Mouse (Mus musculus) large intestine, adult 2 months (tissue): Measurements from ENCODE around the gene Snx19. TPM values are rescaled to one million over a fixed set of nuclear protein-coding genes. Genes with fewer than 3 reads are reported as not detected.

ENCODE experiments used
- DNase-seq: peaks from one replicate; pipeline ENCODE4 v3.0.0-alpha.2; 2012; ENCODE audit warnings: low read depth, low spot score
- WGBS: fragments of 180-500 bp; shearing (Covaris S2); methylation state at CpG from one replicate; pipeline ENCODE4 v1.1.7; 2018; 5-methylcytosine and 5-hydroxymethylcytosine counted together
- polyA plus RNA-seq: library from polyadenylated mRNA; depleted of rRNA; stranded (reverse); fragments of >200 nt; gene quantifications from 2 replicates; pipeline ENCODE4 v1.2.3, GENCODE M21; 2012

Snx19 gene
- polyA plus RNA-seq, 1 experiment = 9.8 TPM

DNA sequence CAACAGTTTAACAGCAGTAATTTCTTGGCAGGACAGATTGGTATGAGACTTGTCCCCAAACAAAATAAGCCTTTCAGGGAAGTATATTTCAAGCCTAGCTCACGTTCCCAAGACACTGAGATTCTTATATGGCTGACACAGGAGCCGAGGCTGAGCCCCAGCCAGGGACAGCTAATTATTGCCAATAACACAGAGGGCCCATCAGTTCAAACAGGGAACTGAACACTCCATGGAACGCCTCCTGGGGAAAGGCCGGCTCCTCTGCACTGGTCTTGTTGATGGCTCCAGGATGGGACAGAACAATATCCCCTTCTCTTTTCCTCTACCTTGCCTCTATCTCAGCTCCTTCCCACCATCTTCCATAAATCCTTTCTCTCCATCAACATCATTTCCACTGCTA, 53.1 kb downstream of the Snx19 start:
- 41% methylated on average over 4 of the region's 4 CpGs for WGBS
- no peak for DNase-seq

DNA sequence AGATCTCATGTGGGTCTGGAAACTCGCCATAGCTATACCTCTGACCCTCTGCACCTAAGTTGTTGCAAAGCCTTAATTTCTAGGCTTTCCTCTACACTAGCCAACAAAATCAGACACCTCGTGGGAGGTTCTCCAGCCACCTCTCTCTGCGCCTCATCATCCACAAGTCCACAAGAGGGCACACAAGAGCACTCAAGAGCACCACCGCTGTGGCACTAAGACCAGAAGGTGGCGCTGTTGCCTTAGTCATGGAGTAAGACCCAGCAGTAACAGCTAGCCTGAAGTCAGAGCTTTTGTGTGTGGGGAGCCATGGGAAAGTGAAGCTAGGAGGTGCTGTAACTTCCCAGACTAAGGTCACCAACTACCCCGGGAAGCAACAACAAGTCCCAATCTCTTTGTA, 53.6 kb downstream of the Snx19 start:
- DNase-seq = peak; percentile 98
- under 1% methylated on average over 6 of the region's 6 CpGs for WGBS

DNA sequence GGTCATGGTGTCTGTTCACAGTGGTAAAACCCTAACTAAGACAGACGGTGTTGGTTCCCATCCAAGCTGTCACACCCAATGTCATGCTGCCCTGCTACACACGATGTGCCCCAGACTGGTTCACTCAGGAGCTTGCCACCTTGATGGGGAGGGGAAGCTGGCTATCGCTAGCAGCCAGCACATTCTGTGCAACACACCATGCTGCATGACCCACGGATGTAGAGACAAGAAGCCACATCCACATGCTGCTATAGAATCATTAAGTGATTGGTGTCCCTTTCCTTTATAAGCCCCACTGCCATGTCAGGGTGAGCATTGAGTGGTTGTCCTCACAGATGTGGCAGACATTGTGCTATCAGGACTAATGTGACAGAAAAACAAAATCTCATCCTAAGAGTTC, 55.2 kb downstream of the Snx19 start:
- WGBS = 87% methylated on average over 4 of the region's 4 CpGs

DNA sequence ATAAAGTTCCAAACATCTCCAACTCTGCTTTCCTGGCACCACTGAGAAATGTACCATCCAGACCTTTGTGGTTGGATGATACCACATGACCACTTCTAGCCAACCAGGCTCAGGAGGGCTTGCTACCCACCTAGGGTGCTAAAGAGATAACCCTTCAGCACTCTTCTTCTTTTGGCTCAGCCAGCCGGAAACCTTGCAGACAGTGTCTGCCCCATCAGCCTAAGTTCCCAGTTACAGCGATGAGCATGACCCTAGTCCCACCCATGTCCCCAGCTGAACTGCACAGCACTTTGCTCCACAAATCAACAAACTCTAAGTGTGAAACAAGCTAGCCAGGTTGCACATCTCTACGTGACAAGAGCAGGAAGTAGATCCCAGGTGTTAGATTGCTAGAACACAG, 57.3 kb downstream of the Snx19 start:
- no peak for DNase-seq
- 86% methylated on average over 3 of the region's 3 CpGs for WGBS

More for the DNA sequence above, 55.2 kb downstream of the Snx19 start:
- no peak for DNase-seq

DNA sequence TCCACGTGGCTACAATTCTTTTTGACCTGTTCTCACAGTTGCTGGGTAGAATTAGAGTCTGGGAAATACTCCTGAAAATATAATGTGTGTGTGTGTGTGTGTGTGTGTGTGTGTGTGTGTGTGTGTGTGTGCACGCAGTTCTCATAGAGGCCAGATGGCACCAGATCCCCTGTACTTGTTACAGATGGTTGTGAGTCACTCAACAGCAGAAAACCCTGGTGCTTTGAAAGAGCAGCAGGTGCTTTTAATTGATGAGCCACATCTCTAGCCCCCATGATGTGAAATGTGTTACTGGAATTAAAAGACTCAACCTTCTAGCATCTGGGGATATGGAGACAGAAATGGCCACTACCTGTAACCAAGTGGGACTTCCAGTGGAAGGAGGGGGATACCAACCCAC, 58.3 kb downstream of the Snx19 start:
- WGBS = 85% methylated on average over 2 of the region's 2 CpGs

DNA sequence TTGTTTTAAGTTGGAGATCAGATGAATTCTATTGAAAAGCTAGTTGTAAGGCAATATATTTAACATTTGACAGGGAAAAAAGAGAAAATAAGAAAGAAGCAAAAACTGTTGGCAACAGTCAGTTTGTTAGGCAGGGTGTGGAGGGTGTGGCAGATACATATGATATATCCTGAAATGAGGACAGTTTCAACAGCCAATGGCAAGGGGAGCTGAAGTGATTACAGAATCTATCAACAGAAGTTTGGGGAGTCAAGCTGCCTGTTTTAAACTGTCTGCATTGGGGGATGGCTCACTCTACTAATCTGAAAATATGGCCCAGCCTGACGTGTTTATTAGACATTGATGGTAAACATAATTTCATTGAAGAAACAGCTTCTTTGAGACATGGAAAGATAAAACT, 61.5 kb downstream of the Snx19 start:
- no peak for DNase-seq
- 78% methylated on average over 1 of the region's 1 CpGs for WGBS

More for the DNA sequence above, 58.3 kb downstream of the Snx19 start:
- no peak for DNase-seq

DNA sequence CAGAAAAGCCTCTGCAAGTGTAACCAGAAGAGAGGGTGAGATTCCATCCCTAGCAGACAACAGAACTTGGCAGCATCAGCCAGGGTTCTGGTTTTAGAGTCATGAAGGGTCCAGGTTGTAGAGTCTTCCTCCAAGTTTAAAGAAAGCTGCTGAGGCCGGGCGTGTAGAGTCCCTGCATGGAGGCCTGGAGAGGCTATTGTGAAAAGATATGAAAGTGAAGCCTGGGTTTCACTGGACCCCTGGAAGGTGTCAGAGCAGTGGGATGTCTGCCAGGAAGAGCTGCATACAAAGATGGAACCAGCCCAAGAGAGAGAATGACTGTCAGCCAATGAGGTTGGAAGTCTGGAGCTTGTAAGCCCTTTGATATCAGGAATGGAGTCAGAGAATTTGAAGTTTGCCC, 67.5 kb downstream of the Snx19 start:
- 92% methylated on average over 2 of the region's 2 CpGs for WGBS
- no peak for DNase-seq

DNA sequence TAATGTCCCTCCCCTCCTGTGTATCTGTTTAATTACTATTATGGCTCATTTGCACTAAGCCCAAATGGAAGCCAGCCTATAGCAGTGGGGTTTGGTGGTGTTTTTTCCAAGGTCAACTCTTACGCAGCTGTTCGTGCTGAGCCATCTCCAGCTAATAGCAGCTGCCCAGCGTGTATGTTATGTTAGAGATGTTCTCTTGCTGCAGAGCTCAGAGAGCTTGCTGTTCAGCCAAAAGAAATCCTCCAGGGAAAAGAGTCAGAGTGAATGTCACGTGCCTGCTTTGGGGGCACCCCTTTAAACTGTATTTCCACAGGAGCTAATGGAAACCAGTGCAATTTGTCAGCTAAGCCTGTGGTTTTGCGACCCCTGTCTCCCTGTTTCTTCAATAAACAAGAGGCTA, 82.1 kb downstream of the Snx19 start:
- no peak for DNase-seq
- 75% methylated on average over 5 of the region's 5 CpGs for WGBS

DNA sequence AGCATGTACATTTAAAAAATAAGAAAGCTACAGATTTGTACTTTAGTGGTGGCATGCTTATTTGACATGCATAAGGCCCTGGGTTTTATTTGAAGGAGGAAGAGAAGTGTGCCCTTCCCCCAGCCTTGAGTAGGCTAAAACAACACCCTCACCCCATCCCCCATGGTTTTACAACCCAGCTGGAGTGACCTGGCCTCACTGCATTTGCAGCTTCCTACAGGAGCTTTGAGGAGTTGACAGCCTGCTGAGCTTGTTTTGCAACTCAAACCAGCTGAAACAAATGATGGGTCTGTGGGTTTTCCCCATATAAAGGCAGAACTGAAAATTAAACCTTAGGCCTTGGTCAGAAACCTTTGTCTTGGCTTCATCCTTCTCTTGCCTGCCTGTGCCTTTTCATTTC, 89.0 kb downstream of the Snx19 start:
- no peak for DNase-seq
